Mouse (Mus musculus) kidney, adult 2 months (tissue): ENCODE results near the gene Pecam1. TPM values are rescaled to one million over a fixed set of nuclear protein-coding genes. Genes with fewer than 3 reads are reported as not detected.
A peak's percentile ranks its signal among the peaks of the same experiment; 100 is the strongest.
"Not testable (repeated sequence)": the region's sequence is repeated elsewhere in the genome, so short reads cannot be mapped to it uniquely, and the experiment has no call there.

ENCODE experiments used
- DNase-seq: peaks from one replicate; pipeline ENCODE4 v3.0.0; 2021
- H3K27ac ChIP-seq: fragments of 200-500 bp; 2 replicates; pipeline ENCODE4 v1.5.1; 2012; ENCODE audit warnings: low read depth, low read length, control low read depth, inconsistent platforms; ENCODE audit not compliant: insufficient read depth
- H3K27me3 ChIP-seq: fragments of 200-500 bp; replicated peaks from 2 replicates; pipeline ENCODE4 v1.6.1; 2012; ENCODE audit warnings: mild to moderate bottlenecking, moderate library complexity, low read length, inconsistent platforms; ENCODE audit not compliant: control insufficient read depth, insufficient read depth
- H3K36me3 ChIP-seq: fragments of 200-500 bp; 2 replicates; pipeline ENCODE4 v1.6.1; 2012; ENCODE audit warnings: mild to moderate bottlenecking, moderate library complexity, low read length, inconsistent platforms; ENCODE audit not compliant: control insufficient read depth, insufficient read depth
- H3K4me1 ChIP-seq: fragments of 200-500 bp; 2 replicates; pipeline ENCODE4 v1.6.1; 2011; ENCODE audit warnings: low read length; ENCODE audit not compliant: control insufficient read depth, insufficient read depth
- H3K4me3 ChIP-seq: fragments of 200-500 bp; 2 replicates; pipeline ENCODE4 v1.5.1; 2011; ENCODE audit warnings: mild to moderate bottlenecking, low read depth, low read length, control low read depth; ENCODE audit not compliant: insufficient read depth
- CTCF ChIP-seq: fragments of 200-500 bp; conservative IDR thresholded peaks from 2 replicates; pipeline ENCODE4 v1.5.1; 2011; ENCODE audit warnings: low read depth, mild to moderate bottlenecking, control low read depth, low read length, moderate library complexity, mixed read lengths; ENCODE audit not compliant: insufficient read depth, insufficient read length
- POLR2A ChIP-seq: fragments of 200-500 bp; IDR thresholded peaks from one replicate; pipeline ENCODE4 v1.6.1; 2011; ENCODE audit warnings: low read depth, low read length, control low read depth
- WGBS: fragments of 180-500 bp; shearing (Covaris S2); methylation state at CpG from one replicate; pipeline ENCODE4 v1.1.7; 2018; 5-methylcytosine and 5-hydroxymethylcytosine counted together
- polyA plus RNA-seq: library from polyadenylated mRNA; depleted of rRNA; stranded (reverse); fragments of >200 nt; gene quantifications from 2 replicates; pipeline ENCODE4 v1.2.3, GENCODE M21; 2012

The Pecam1 gene
- polyA plus RNA-seq, 1 experiment = 60.4 TPM

DNA sequence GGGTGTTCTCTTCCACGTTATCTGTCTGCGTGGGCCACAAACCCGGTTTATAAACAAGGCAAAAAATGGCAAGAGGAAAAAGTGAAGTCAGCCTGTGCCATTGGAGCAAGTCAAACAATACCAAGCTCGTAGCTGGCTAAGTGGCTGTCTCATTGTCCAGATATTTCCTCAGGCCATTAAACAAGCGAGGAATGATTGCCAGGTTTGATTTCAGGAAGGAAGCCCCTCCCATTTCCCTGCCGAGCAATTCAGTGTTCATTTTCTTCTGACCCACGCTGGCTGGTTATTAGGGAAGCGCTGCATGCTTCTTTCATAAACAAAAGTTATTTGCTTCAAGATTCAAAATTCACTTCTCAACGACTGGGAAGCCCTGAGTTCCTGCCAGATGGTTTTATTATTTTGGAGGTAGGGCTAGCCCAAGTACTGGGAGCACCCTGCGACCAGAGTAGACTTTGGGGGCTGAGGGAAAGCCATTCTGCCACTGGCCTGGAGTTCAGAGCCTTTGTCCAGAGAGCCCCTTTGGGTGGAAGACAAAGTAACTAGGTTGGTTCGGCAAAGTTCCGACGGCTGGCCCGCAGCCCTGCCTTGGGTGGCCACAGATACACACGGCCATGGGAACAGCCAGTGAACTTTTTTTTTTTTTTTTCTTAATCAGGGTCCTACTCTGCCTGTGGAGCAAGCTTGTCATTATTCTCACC, 90.7 kb downstream of the Pecam1 start:
- 41% methylated on average over 15 of the region's 15 CpGs for WGBS

DNA sequence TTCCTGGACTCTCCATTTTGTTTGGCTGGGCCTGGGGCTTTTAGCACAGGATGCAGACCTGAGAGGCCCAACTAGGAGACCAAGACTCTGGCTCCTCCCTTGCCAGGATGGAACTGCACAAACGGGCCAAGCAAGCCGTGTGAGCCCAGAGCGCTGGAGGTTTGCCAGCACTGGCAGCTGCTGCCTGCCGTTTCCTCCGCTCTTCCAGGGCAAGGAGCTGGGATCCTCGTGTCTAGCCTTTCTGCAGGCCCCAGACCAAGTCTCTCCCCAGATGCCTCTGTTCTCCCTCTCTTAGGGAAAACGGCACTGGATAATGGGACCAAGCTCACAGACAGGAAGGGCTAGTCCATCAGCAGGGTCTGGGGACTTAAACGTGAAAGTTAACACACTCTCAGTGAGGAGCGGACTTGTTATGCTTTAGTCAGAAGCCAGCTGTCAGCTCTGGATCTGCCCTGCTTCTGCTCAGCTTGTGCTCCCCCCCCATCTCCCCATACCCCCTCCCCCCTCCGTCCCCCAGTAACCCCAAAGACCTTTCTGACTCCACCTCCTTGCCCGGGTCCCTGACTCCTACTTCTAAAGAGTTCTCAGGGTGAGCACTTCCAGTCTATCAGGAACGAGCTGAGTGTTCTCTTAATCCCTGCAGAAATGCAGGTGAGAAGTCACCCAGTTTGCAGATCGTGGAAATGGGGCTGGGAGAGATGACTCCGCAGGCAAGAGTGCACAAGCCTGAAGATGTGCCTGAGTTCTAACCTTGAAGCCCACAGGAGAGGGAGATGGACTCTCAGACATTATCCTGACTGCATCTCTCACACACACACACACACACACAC, 92.2 kb downstream of the Pecam1 start:
- Histone ChIP-seq H3K4me1 (peaks cover 13% of the 10 kb centered on the region), H3K36me3 (no peaks in the 10 kb centered on the region), H3K27ac (peak overlapping the region; percentile 95), H3K27me3 (no peaks in the 10 kb centered on the region), H3K4me3 (no peak overlapping the region)
- DNase-seq = peak; percentile 87
- TF ChIP-seq CTCF (no peak), POLR2A (no peak)
- WGBS = 18% methylated on average over 14 of the region's 14 CpGs

More for the DNA sequence above, 90.7 kb downstream of the Pecam1 start:
- TF ChIP-seq CTCF (no peak), POLR2A (no peak)
- no peaks in the 10 kb centered on the region for H3K27me3 ChIP-seq
- peaks cover 13% of the 10 kb centered on the region for H3K4me1 ChIP-seq
- no peaks in the 10 kb centered on the region for H3K36me3 ChIP-seq
- DNase-seq = peak; percentile 90
- H3K27ac ChIP-seq = peak overlapping the region; percentile 95
- H3K4me3 ChIP-seq = no peak overlapping the region

GRCm38 (mm10) chr11:106656896-106657498, 93.4 kb downstream of the Pecam1 start:
- H3K4me3 ChIP-seq, H3K36me3 ChIP-seq, DNase-seq, H3K27me3 ChIP-seq: not testable (repeated sequence)
- Histone ChIP-seq H3K4me1 (peaks cover 13% of the 10 kb centered on the region), H3K27ac (peak overlapping the region; percentile 67)
- WGBS = 79% methylated on average over 5 of the region's 5 CpGs

DNA sequence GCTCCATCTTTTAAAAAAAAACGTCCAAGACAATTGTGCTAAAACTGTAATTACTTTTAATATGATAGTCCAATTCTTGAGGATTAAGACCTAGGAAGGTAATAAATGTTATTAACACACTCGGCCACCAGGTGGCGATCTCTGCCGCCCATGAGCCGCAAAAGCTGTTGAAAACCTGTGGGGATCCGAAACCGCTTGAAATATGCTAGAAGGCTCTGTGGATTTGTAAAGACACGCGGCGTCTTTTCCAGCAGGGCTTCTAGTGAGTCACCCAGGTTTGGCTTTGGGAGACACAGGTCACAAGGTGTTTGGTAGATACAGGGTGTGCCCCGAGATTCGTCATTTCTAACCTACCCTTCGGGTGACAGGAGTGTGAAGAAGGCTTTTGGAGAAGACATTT, 102.1 kb downstream of the Pecam1 start:
- Histone ChIP-seq H3K4me3 (no peak overlapping the region), H3K27me3 (no peaks in the 10 kb centered on the region), H3K4me1 (no peaks in the 10 kb centered on the region), H3K27ac (no peak overlapping the region), H3K36me3 (no peaks in the 10 kb centered on the region)
- WGBS = 15% methylated on average over 13 of the region's 13 CpGs
- TF ChIP-seq POLR2A (no peak), CTCF (peak; percentile 87)
- peak; percentile 78 for DNase-seq

DNA sequence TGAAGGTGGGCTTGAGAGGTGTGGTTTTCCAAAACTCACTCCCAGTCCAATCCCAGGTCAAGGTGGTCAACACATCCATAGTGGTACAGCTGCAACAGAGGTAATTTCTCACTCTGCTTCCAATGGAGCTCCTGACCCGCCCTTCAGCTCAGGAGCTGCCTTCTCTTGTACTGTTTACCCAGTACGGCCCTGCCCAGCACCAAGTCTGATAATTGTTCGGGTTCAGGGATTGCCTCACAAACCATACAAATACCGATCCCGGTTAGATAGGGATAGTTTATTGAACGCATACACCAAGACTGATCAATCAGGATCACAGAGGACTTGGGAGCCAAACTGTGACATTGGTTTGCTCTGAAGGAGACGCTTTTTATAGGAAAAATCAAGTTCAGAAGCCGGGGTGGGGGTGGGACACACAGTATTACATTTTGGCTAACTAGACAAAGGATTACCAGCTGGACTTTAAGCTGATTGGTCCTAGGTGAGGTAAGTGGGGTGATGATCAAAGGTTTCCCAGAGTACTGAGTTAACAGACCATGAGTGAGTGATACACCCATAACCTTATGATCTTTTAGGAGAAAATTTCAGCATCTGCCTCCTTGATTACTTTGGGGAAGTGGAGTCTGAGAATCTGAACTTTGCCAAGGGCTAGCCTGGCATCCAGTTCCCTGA, 107.3 kb downstream of the Pecam1 start:
- 86% methylated on average over 8 of the region's 8 CpGs for WGBS
- no peak for TF ChIP-seq CTCF
- no peak for TF ChIP-seq POLR2A
- H3K27me3 ChIP-seq = no peaks in the 10 kb centered on the region
- H3K36me3 ChIP-seq = no peaks in the 10 kb centered on the region
- H3K27ac ChIP-seq = no peak overlapping the region
- H3K4me1 ChIP-seq = no peaks in the 10 kb centered on the region
- DNase-seq = no peak
- no peak overlapping the region for H3K4me3 ChIP-seq

GRCm38 (mm10) chr11:106641580-106641979, 108.8 kb downstream of the Pecam1 start:
- no peak for DNase-seq
- Histone ChIP-seq H3K27me3 (no peaks in the 10 kb centered on the region), H3K4me3 (no peak overlapping the region), H3K36me3 (no peaks in the 10 kb centered on the region), H3K27ac (no peak overlapping the region), H3K4me1 (no peaks in the 10 kb centered on the region)
- 69% methylated on average over 1 of the region's 1 CpGs for WGBS
- TF ChIP-seq POLR2A (no peak), CTCF (no peak)
